Mouse (Mus musculus) midbrain, embryonic 10.5 days (tissue): ENCODE measurements around the gene Ripk1. TPM values are rescaled to one million over a fixed set of nuclear protein-coding genes. Genes with fewer than 3 reads are reported as not detected.

ENCODE experiments used
- DNase-seq: peaks from one replicate; pipeline ENCODE4 v3.0.0-alpha.2; 2017; ENCODE audit warnings: low spot score
- H3K27ac ChIP-seq: fragments of 300-500 bp; sonication (generic); replicated peaks from 2 replicates; pipeline ENCODE4 v1.5.1; 2016; ENCODE audit warnings: mild to moderate bottlenecking
- H3K27me3 ChIP-seq: fragments of 300-500 bp; sonication (generic); 2 replicates; pipeline ENCODE4 v1.6.1; 2016; ENCODE audit warnings: low read depth, mild to moderate bottlenecking; ENCODE audit not compliant: poor library complexity, severe bottlenecking
- H3K36me3 ChIP-seq: fragments of 300-500 bp; sonication (generic); 2 replicates; pipeline ENCODE4 v1.6.1; 2016; ENCODE audit warnings: mild to moderate bottlenecking, moderate library complexity
- H3K4me1 ChIP-seq: fragments of 300-500 bp; sonication (generic); 2 replicates; pipeline ENCODE4 v1.6.1; 2016
- H3K4me3 ChIP-seq: fragments of 300-500 bp; sonication (generic); 2 replicates; pipeline ENCODE4 v1.5.1; 2016; ENCODE audit warnings: mild to moderate bottlenecking, moderate library complexity
- H3K9me3 ChIP-seq: fragments of 300-500 bp; sonication (generic); replicated peaks from 2 replicates; pipeline ENCODE4 v1.6.1; 2016; ENCODE audit warnings: mild to moderate bottlenecking
- WGBS: fragments of 180-500 bp; shearing (Covaris S2); methylation state at CpG from one replicate; pipeline ENCODE4 v1.1.7; 2016; 5-methylcytosine and 5-hydroxymethylcytosine counted together
- polyA plus RNA-seq: library from polyadenylated mRNA; unstranded; fragments of >200 nt; fragmentation: Nextera tagmentation; extraction: Ambion mirVana; gene quantifications from 2 replicates; pipeline ENCODE4 v1.2.1, GENCODE M21; 2016

Ripk1 gene
- polyA plus RNA-seq: 6.8 and 7.7 TPM in 2 replicates

GRCm38 (mm10) chr13:34002058-34003006 is at the start of gene Ripk1, which contains the start of gene Serpinb6a:
TSS of gene Ripk1 (plus strand) at chr13:34002363.
TSS of gene Serpinb6a (minus strand) at chr13:34002794.
- peak within 1 kb of the TSS; percentile 95 for H3K27ac ChIP-seq
- H3K9me3 ChIP-seq: no peaks in the 10 kb centered on the region
- H3K36me3 ChIP-seq: no peaks in the 10 kb centered on the region
- under 1% methylated on average over 92 of the region's 92 CpGs for WGBS
- H3K4me1 ChIP-seq: peaks cover 25% of the 10 kb centered on the region
- no peaks in the 10 kb centered on the region for H3K27me3 ChIP-seq
- peak within 1 kb of the TSS; percentile 97 for H3K4me3 ChIP-seq
- DNase-seq: peak; percentile 89

GRCm38 (mm10) chr13:33952947-33953346 is 49.2 kb upstream of the Ripk1 start:
- H3K9me3 ChIP-seq: no peaks in the 10 kb centered on the region
- no peaks in the 10 kb centered on the region for H3K36me3 ChIP-seq
- no peak overlapping the region for H3K27ac ChIP-seq
- no peak for DNase-seq
- H3K27me3 ChIP-seq: no peaks in the 10 kb centered on the region
- no peaks in the 10 kb centered on the region for H3K4me1 ChIP-seq
- 85% methylated on average over 2 of the region's 2 CpGs for WGBS
- H3K4me3 ChIP-seq: no peak overlapping the region

- WGBS: 42% methylated on average over 6 of the region's 6 CpGs
Observed at GRCm38 (mm10) chr13:33956571-33957421, 45.4 kb upstream of the Ripk1 start.

GRCm38 (mm10) chr13:33959771-33960170 is 42.4 kb upstream of the Ripk1 start:
- Histone ChIP-seq H3K4me1 (peaks cover 6% of the 10 kb centered on the region), H3K27ac (no peak overlapping the region), H3K27me3 (no peaks in the 10 kb centered on the region), H3K9me3 (no peaks in the 10 kb centered on the region), H3K36me3 (no peaks in the 10 kb centered on the region), H3K4me3 (no peak overlapping the region)
- no peak for DNase-seq
- 89% methylated on average over 2 of the region's 2 CpGs for WGBS

More at GRCm38 (mm10) chr13:33956571-33957421, 45.4 kb upstream of the Ripk1 start:
- H3K4me1 ChIP-seq: no peaks in the 10 kb centered on the region
- DNase-seq: no peak
- H3K36me3 ChIP-seq: no peaks in the 10 kb centered on the region
- H3K9me3 ChIP-seq: no peaks in the 10 kb centered on the region
- H3K27me3 ChIP-seq: no peaks in the 10 kb centered on the region
- H3K4me3 ChIP-seq: no peak overlapping the region
- H3K27ac ChIP-seq: no peak overlapping the region

GRCm38 (mm10) chr13:33964206-33965046 is 37.7 kb upstream of the Ripk1 start, which contains the start of gene Nqo2:
TSS of gene Nqo2 (plus strand) at chr13:33964687.
- Histone ChIP-seq H3K4me1 (peaks cover 17% of the 10 kb centered on the region), H3K27ac (peak within 1 kb of the TSS; percentile 90), H3K4me3 (peak within 1 kb of the TSS; percentile 66), H3K27me3 (no peaks in the 10 kb centered on the region), H3K36me3 (no peaks in the 10 kb centered on the region), H3K9me3 (no peaks in the 10 kb centered on the region)
- peak; percentile 83 for DNase-seq
- WGBS: 3% methylated on average over 22 of the region's 22 CpGs

- DNase-seq: no peak
- Histone ChIP-seq H3K27me3 (no peaks in the 10 kb centered on the region), H3K9me3 (no peaks in the 10 kb centered on the region), H3K4me3 (peak overlapping the region; percentile 66), H3K27ac (peak overlapping the region; percentile 90), H3K4me1 (peaks cover 17% of the 10 kb centered on the region), H3K36me3 (no peaks in the 10 kb centered on the region)
- 25% methylated on average over 14 of the region's 14 CpGs for WGBS
Observed at GRCm38 (mm10) chr13:33965056-33966024, 36.8 kb upstream of the Ripk1 start.

- Histone ChIP-seq H3K36me3 (0 out of 2 replicates have a peak, but pooled peaks cover 4% of the 10 kb centered on the region), H3K27me3 (no peaks in the 10 kb centered on the region), H3K4me3 (peak overlapping the region; percentile 66; the same call in 1 of the 2 replicates), H3K27ac (no peak overlapping the region), H3K4me1 (peaks cover 17% of the 10 kb centered on the region), H3K9me3 (no peaks in the 10 kb centered on the region)
- WGBS: 76% methylated on average over 4 of the region's 4 CpGs
- no peak for DNase-seq
Observed at GRCm38 (mm10) chr13:33966025-33966412, 36.1 kb upstream of the Ripk1 start.

- no peak for DNase-seq
- Histone ChIP-seq H3K4me1 (peaks cover 17% of the 10 kb centered on the region), H3K9me3 (no peaks in the 10 kb centered on the region)
Observed at GRCm38 (mm10) chr13:33966574-33966973, 35.6 kb upstream of the Ripk1 start.

GRCm38 (mm10) chr13:33989625-33990024 is 12.5 kb upstream of the Ripk1 start:
- 87% methylated on average over 5 of the region's 5 CpGs for WGBS
- no peak for DNase-seq
- Histone ChIP-seq H3K4me3 (no peak overlapping the region), H3K4me1 (no peaks in the 10 kb centered on the region), H3K27ac (no peak overlapping the region), H3K36me3 (peaks cover 22% of the 10 kb centered on the region), H3K27me3 (no peaks in the 10 kb centered on the region), H3K9me3 (no peaks in the 10 kb centered on the region)

More at GRCm38 (mm10) chr13:33966574-33966973, 35.6 kb upstream of the Ripk1 start:
- H3K36me3 ChIP-seq: 0 out of 2 replicates have a peak, but pooled peaks cover 4% of the 10 kb centered on the region
- no peaks in the 10 kb centered on the region for H3K27me3 ChIP-seq
- H3K4me3 ChIP-seq: no peak overlapping the region
- no peak overlapping the region for H3K27ac ChIP-seq

- Histone ChIP-seq H3K4me1 (no peaks in the 10 kb centered on the region), H3K36me3 (0 out of 2 replicates have a peak, but pooled peaks cover 3% of the 10 kb centered on the region), H3K27ac (no peak overlapping the region), H3K27me3 (no peaks in the 10 kb centered on the region), H3K9me3 (no peaks in the 10 kb centered on the region), H3K4me3 (no peak overlapping the region)
- 25% methylated on average over 1 of the region's 1 CpGs for WGBS
- DNase-seq: peak; percentile 58
Observed at GRCm38 (mm10) chr13:33995197-33995596, 7.0 kb upstream of the Ripk1 start.

GRCm38 (mm10) chr13:34003058-34003457 is 895 bp downstream of the Ripk1 start:
- 16% methylated on average over 5 of the region's 5 CpGs for WGBS
- Histone ChIP-seq H3K9me3 (no peaks in the 10 kb centered on the region), H3K27me3 (no peaks in the 10 kb centered on the region), H3K36me3 (no peaks in the 10 kb centered on the region), H3K27ac (peak overlapping the region; percentile 95), H3K4me1 (peaks cover 25% of the 10 kb centered on the region), H3K4me3 (peak overlapping the region; percentile 97)
- DNase-seq: no peak
